Mouse (Mus musculus) liver, adult (tissue): ENCODE measurements at regions not wholly inside any gene's neighbourhood (a gene's known extent, or its start where the extent isn't known, plus 50 kb on each side); places are given as distances from the start of the nearest gene placed in this dataset.

Experiments
- GATA4 ChIP-seq: IDR thresholded peaks from 2 replicates; pipeline ENCODE4 v1.6.1; 2014; ENCODE audit warnings: mild to moderate bottlenecking, low read length; ENCODE audit not compliant: insufficient replicate concordance

DNA sequence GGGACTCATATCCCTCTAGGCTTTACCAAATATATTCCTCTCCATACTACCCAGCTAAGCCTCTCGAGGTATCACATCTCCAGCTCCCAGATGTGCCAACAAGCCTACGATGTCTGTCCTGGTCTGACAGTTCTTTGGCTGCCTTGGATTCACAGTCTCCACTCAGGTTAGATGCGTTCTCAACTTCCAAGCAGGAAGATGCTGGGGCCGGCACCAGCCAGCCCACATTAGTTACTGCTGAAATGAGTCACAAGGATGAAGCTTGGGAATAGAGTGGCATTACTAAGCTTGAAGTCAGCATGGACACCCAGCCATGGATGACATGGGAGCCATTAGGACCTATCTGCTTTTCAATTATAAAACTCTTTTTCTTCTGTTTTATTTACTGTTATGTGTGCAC is 267.6 kb upstream of the Klf3 start:
- no peak for TF ChIP-seq GATA4

DNA sequence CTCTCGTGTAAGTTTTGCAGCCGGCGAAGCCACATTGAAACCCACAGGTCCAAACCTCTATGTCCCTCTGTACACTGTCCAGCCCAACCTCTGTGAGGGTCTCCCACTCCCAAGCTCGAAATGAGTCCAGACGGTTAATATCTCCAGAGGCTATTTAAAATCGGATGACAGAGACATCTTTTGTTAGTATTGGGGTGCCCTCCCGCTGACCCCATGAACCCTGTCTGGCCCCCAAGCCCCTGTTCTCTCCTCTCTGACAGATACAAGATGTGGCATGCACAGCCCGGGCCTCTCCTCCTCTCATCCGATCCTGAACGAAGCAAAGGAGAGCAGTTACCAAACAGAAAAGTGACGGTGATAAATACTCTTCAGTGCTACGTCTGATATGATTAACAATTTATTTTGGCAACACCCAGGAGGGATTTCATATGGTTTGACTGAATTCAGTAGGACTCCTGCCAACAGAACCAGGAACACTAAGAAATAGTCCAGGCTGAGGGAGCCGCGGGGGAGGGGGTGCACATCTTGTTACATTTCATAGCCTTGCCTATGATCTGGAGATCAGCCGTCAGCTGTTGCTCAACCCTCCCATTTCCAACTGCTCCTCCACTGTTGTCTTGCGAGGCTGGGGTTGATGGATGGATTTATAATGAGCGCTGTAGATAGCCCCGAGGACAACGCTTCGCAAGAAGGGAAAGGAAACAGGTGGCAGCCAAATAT is 266.6 kb upstream of the Klf3 start:
- no peak for TF ChIP-seq GATA4

DNA sequence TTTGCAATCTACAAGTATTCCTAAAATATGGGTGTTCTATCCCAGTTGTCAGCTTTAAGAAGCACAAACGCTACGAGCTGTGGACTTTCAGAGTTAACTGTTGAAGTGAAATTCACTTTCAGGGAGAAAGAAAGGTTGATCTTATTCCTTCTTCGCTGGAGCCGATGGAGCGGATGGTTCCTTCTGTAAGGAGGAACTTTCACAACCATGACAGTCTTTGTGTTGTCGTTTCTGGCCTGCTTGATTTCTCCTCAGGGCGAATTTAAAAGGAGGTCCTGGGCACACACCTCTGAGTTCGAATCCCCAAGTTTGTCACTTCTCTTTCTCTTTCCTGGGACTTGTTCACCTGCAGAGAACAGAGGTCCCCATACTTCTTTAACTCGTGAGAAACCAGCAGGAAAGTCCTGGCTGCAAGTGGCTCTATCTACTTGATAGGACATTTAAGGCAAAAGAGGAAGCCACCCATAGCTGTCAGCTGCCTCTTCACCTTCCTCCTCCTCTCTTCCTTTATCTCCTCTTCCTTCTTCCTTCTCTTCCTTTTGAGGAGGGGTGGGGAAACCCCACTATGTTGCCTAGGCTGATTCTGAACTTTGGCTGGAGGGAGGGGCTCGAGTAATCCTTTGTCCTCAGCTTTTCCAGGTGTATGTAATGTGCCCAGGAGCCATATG is 265.9 kb upstream of the Klf3 start:
- no peak for TF ChIP-seq GATA4

DNA sequence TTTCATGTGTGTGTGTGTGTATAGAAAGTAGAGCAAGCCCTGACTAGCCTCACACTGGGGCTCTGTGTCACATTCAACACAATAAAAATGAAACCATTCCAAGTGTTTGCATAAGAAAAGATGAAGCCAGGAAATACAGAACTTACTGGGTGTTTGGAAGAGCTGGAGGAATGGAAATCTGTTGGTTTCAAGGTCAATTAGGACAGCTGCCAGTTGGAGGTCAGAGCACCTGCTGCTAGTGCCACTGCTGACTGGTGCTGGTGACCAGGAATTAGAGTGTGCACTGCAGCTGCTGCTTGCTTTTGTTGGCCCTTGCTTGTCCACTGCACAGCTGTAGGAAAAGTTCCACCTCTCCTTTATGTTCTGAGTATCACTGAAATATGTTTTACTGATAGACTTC is 261.4 kb upstream of the Klf3 start:
- TF ChIP-seq GATA4 = no peak

DNA sequence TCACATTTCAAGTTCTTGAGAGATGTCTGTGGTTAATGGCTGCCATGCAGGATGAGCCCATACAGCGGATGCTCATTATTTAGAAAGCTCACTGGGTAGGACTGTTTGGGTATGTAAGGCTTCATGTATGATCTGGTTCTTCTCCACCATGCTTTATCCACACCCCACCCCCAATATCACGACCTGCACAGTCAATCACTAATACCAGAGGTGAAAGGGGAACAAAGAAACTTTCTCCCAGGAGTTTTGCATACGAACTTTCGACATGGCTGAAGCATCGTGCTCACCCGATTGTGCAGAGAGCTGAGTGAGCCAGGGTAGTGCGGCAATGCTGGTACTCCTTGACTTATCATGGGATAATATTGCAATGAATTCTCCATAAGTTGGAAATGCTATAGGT is 247.3 kb upstream of the Klf3 start:
- no peak for TF ChIP-seq GATA4

DNA sequence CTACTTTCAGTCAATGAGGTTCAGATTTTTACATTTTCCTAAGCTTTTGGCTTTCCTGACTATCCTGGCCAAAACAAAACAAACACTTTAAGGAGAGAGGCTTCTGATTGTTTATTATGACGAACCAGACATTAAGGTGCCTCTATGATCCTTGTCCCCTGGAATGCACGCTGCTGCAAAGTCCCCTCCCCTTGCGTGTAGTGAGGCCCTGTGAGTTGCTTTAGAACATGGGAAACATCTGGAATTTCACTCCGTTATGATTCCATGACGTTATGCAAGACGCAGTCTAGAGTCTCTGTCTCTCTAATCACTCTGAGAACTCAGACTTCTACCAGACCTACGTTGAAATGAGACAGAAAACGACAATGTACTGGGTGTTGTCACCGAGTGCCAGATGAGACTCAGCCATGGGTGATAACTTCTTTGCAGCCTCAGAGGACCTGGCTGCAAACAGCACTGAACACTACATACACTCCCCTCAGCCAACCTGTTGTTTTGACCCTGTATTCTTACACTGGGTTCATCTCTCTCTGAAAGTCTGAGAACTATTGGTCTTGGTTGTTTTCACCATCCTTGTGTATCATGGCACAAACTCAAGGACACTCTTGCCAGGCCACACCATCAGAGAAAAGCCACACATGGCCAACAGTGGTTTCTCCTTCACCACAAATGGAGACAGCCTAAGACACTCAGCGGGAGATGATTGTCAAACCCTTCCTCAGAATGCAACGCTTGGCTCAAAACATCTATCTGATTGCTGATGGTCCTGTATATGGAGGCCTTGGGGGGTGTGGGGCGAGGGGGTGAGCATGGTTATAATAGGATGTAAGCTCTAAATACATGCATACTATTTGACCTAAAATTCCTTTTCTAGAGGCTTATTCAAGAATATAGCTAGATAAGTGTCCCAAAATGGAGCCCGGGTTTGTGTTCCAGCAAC is 236.5 kb upstream of the Klf3 start:
- TF ChIP-seq GATA4 = no peak

DNA sequence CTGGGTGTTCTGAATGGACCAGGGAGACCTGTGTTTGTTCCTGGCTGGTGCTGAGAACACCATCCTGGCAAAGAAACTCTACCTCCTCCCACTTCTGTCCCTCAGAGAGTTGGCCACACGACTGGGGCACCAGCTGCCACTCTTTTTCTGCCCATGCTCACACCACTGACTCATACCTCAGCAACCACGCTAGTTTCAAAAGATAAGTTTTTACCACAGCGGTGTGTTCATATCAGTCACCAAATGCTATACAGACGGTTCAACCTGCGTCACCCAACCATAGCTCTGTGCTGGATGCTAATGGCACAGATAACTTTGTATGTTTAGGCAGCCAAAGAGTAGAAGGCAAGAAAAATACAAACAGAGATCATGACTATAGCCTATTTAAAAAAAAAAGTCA is 235.4 kb upstream of the Klf3 start:
- TF ChIP-seq GATA4 = no peak

DNA sequence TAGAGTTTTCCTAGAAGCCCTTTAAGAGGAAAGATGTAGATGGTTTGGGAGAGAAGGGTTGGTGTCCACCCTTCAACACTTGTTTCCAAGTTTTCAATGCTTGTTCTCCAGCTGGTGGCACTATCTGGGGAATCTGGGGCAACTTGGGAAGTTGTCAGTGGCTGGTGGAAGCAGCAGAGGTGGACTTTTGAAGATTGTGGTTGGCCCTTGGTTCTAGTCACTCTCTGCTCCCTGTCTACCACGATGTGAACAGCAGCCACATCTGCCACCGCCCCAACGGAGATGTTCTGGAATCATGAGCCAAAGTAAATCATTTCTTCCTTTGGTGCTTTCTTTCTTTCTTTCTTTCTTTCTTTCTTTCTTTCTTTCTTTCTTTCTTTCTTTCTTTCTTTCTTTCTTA is 234.9 kb upstream of the Klf3 start:
- no peak for TF ChIP-seq GATA4

DNA sequence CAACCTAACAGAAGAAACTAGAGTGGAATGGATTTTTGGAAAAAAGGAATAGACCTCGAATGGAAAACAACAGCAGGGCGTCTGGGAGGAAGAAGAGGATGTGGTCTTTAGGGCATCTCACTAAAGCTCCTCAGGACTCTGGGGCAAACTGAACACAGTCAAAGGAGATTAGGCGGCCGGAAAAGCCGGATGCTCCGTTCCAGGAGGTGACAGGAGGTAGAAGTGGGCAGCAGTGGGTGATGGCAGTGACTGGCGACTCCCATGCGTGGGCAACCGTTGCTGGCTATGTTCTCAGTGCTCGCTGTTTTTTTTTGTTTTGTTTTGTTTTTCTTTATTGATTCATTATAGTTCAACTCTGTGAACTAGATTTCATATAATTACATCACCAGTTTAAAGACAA is 228.8 kb upstream of the Klf3 start:
- no peak for TF ChIP-seq GATA4

DNA sequence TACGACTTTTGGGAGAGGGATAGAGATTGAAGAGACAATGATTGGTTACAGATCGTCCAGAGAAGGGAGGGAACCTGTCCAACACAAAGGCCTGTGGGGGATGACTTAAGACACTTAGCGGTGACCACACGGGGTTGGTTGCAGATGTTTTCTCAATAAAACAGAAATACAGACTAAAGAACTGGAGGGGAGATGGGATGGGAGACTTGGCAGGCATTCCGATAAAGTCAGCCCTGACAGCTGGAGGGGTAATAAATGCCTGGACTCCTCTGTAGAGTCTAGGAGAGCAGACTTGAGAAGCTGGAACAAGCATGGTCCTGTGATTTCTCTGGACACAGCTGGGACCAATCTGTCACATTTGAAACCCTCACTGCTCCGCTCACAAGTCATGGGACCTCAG is 227.3 kb upstream of the Klf3 start:
- TF ChIP-seq GATA4 = no peak

DNA sequence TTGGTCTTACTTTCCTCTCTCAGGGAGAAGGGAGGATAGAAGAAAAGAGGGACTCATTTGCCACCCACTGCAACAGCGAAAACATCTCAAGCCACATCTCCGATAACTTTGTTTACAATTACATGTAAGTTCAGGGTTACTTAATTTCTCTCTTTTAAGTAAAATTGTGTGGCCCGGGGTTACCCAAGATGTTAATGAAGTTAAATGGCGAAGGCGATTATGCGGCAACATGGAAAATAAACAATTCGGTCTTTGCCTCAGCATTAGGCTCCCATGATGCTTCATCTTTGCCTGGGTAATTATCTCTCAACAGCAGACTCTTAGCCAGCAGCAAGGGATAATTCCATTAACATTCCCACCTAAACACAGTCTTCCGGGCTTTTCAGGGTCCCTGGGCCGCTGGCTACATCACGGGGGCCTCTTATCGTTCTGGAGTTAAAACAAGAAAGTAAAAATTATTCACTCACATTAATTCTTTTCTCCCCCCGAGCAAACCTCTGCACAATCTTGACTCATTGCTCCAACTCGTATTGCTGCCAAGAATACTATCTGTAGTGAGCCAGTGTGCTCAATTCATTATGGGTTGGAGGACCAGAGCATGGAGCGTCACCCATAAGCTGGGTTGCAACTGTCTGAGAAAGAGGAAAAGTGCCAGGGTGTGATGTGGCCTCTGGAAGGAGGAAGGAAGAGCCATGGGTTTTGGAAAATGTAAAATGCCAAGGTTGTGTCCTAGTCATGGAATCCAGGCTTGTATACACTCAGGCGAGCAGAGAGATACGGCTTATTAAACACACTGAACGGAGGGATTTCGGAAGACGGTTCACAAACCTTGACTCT is 226.5 kb upstream of the Klf3 start:
- TF ChIP-seq GATA4 = no peak

DNA sequence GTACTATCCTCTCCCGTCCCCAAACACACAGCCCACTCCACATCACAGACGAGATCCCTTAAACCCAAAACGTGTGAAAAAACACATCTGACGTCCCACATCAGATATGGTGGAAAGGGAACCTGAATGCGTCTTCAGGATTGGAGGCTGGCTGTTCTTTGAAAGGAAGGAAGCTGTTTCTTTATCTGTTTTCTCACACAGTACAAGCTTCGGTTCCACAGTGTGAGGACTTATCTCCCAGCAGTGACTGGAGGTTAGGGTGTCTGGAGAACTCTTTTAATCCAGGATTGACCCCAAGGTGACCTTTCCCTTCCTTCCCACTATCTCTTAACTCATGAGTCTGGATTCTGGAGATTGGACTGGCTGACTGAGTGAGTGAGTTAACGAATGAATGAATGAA is 225.8 kb upstream of the Klf3 start:
- no peak for TF ChIP-seq GATA4

DNA sequence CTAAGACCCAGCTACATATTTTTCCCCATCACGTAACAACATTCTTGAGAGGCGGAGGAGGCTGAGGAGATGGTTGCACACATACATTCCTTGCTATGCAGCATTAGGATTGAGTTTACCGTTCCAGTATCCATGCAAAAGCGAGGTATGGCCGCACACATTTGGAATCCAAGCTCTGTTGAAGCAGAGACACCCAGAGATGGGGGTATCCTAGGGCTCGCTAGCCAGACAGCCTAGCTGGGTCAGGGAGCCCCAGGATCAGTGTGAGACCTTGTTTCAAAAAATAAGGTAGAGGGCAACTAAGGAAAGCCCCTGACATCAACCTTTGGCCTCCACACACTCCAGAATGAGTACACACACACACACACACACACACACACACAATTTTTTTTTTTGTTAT is 224.7 kb upstream of the Klf3 start:
- TF ChIP-seq GATA4 = no peak

DNA sequence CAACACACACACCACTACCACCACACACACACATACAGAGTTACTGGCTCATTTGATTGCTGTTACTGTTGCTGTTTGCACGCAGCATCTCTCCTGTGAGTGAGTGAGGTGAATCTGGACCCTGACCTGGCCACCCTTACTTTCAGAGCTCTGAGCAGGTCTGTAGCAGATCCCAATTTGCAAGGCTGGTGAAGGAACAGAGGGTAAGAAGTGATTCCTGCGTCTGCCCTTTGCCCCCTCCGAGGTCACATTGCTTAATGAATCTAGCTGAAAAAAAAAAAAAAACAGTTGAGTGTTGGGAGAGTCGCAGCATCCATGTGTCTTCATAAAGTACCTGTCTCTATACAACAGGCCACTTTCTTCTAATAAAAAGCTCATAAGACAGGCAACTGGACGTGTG is 224.1 kb upstream of the Klf3 start:
- TF ChIP-seq GATA4 = no peak
